Mouse (Mus musculus): ENCODE measurements at regions not wholly inside any gene's neighbourhood (a gene's known extent, or its start where the extent isn't known, plus 50 kb on each side); places are given as distances from the start of the nearest gene placed in this dataset.

DNA sequence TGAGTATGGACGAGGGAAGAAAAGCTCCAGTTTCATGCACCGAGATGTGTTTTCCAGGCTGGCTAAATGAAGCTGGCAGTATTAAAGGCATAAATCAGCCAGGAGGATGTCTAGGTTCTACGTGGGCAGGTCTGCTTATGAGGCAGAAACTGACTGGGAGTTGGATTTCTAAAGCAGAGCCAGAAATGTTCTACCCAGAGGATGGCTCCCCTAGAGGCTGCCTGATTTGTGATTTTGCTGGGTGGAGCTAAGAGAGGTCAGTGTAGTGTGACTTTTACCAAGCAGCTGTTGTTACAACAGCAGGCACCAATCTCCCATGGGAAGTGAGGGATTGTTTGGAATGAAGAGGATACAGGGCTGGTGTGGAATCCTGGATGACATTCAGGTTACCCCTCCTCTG is 686.0 kb downstream of the Gm9195 start:
- no peaks in the 10 kb centered on the region for H3K36me3 ChIP-seq (ENCODE audit: insufficient read depth, low read length)
- H3K4me3 ChIP-seq (replicated peaks; ENCODE audit: low read depth, low read length) = no peak overlapping the region
- WGBS = 22% methylated on average over 3 of the region's 3 CpGs
- DNase-seq (ENCODE audit: low spot score) = peak; percentile 92
- H3K4me2 ChIP-seq (ENCODE audit: low read length) = no peak overlapping the region
- H3K4me1 ChIP-seq (replicated peaks; ENCODE audit: insufficient read depth, low read length) = no peaks in the 10 kb centered on the region
- no peaks in the 10 kb centered on the region for H3K27me3 ChIP-seq (ENCODE audit: insufficient read depth, low read length)
- no peaks in the 10 kb centered on the region for H3K9me3 ChIP-seq (replicated peaks; ENCODE audit: low read length)
- peak; percentile 51 for TF ChIP-seq CTCF (IDR thresholded peaks at IDR 0.05; ENCODE audit: low read depth)
- no peak overlapping the region for H3K9ac ChIP-seq (ENCODE audit: low read depth, low read length)
- ATAC-seq (replicated peaks; ENCODE audit: low FRiP score, low read depth) = peak; percentile 91
- no peak overlapping the region for H3K27ac ChIP-seq

DNA sequence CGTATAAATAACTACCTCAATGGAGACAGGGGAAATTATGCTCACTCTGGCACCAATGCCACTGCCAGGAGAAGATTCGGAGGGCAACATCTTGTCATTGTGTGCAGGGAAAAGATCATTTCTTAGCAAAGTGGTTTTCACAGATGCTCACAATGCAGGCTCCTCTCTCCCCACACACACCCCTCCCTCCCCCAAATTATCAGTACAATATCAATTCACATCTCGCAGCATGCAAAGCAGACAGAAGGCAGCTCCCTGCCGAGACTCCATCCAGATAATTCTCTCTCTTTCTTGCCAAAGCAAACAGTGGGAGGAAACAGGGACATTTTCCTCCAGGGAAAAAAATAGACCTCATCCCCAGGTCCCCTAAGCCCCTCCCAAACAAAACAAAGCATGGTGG is 691.8 kb downstream of the Gm9195 start:
- Histone ChIP-seq H3K9ac (ENCODE audit: low read depth, low read length) (no peak overlapping the region), H3K27me3 (ENCODE audit: insufficient read depth, low read length) (no peaks in the 10 kb centered on the region), H3K27ac (no peak overlapping the region), H3K9me3 (replicated peaks; ENCODE audit: low read length) (no peaks in the 10 kb centered on the region), H3K4me3 (replicated peaks; ENCODE audit: low read depth, low read length) (no peak overlapping the region), H3K36me3 (ENCODE audit: insufficient read depth, low read length) (no peaks in the 10 kb centered on the region), H3K4me2 (ENCODE audit: low read length) (no peak overlapping the region), H3K4me1 (replicated peaks; ENCODE audit: insufficient read depth, low read length) (no peaks in the 10 kb centered on the region)
- TF ChIP-seq CTCF (IDR thresholded peaks at IDR 0.05; ENCODE audit: low read depth) = no peak
- 32% methylated on average over 4 of the region's 4 CpGs for WGBS
- ATAC-seq (replicated peaks; ENCODE audit: low FRiP score, low read depth) (no peak), DNase-seq (ENCODE audit: low spot score) (peak; percentile 10)

DNA sequence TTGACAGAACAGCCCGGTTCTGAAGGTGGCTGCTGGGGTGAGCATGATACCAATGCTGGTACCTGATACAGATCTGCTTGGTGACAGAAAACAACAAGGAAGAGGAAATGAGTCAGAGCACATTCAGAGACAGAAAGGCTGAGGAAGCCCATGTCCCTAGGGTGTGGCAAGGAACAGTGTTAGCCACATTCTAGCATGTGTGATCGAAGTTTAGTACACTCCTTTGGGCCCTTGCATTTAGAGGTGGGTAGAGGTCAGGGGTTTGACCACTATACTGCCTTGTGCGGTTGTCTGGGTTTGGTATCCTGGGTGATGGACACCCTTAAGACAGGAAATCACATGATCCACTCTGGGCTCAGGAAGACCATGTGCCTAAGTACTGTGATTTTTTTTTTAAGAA is 695.9 kb downstream of the Gm9195 start:
- no peaks in the 10 kb centered on the region for H3K9me3 ChIP-seq (replicated peaks; ENCODE audit: low read length)
- H3K4me2 ChIP-seq (ENCODE audit: low read length) = no peak overlapping the region
- H3K4me1 ChIP-seq (replicated peaks; ENCODE audit: insufficient read depth, low read length) = no peaks in the 10 kb centered on the region
- WGBS = 72% methylated on average over 3 of the region's 3 CpGs
- no peak overlapping the region for H3K4me3 ChIP-seq (replicated peaks; ENCODE audit: low read depth, low read length)
- no peaks in the 10 kb centered on the region for H3K36me3 ChIP-seq (ENCODE audit: insufficient read depth, low read length)
- no peak overlapping the region for H3K27ac ChIP-seq
- TF ChIP-seq CTCF (IDR thresholded peaks at IDR 0.05; ENCODE audit: low read depth) = no peak
- no peaks in the 10 kb centered on the region for H3K27me3 ChIP-seq (ENCODE audit: insufficient read depth, low read length)
- no peak for DNase-seq (ENCODE audit: low spot score)
- ATAC-seq (replicated peaks; ENCODE audit: low FRiP score, low read depth) = no peak
- H3K9ac ChIP-seq (ENCODE audit: low read depth, low read length) = no peak overlapping the region

DNA sequence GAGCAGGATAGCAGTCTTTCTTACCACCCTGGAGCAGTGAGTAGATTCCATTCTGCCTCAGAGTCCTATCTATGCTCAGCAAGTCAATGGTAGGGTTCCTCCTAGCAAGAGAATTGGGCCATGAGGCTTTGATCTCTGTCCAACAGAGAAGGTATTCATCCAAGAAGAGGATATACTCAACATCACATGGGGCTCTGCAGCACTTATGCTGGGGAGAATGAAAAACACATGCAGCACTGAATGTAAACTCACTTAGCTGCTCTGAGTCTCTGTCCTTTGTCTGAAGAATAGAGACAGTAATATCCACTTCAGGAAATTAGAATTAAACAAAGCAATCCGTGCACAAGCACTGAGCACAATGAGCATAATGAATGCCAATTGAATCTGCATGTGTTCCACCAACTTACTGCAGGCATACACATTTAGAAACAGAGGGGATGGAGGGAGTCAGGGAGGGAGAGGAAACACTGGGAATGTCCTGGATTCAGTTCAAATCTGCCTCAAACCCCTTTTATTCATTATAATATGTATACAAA is 714.6 kb downstream of the Gm9195 start:
- Histone ChIP-seq H3K36me3 (ENCODE audit: insufficient read depth, low read length) (no peaks in the 10 kb centered on the region), H3K27me3 (ENCODE audit: insufficient read depth, low read length) (no peaks in the 10 kb centered on the region), H3K9ac (ENCODE audit: low read depth, low read length) (no peak overlapping the region), H3K4me1 (replicated peaks; ENCODE audit: insufficient read depth, low read length) (no peaks in the 10 kb centered on the region), H3K4me3 (replicated peaks; ENCODE audit: low read depth, low read length) (no peak overlapping the region), H3K4me2 (ENCODE audit: low read length) (no peak overlapping the region), H3K9me3 (replicated peaks; ENCODE audit: low read length) (no peaks in the 10 kb centered on the region), H3K27ac (no peak overlapping the region)
- no peak for TF ChIP-seq CTCF (IDR thresholded peaks at IDR 0.05; ENCODE audit: low read depth)
- DNase-seq (ENCODE audit: low spot score) (no peak), ATAC-seq (replicated peaks; ENCODE audit: low FRiP score, low read depth) (no peak)
- 58% methylated on average over 1 of the region's 1 CpGs for WGBS

DNA sequence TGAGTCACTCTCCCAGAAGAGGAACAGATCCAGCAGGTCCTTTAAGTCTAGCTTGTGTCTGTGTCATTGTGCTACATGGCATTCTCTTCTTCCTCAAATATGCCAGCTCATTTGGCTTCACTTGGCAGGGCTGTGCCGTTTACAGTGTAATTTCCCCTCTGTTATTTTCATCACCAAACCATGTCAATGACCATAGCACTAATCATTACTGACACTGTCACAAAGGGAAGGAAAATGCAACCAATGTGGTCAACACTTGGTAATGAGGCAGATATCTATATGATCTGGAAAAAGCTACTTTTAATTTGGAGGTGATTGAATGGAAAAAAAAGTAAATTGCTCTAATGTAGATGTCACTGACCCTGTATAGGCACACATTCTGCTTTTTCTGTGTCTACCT is 724.8 kb downstream of the Gm9195 start:
- H3K9me3 ChIP-seq (replicated peaks; ENCODE audit: low read length) = no peaks in the 10 kb centered on the region
- H3K4me3 ChIP-seq (replicated peaks; ENCODE audit: low read depth, low read length) = no peak overlapping the region
- no peak for TF ChIP-seq CTCF (IDR thresholded peaks at IDR 0.05; ENCODE audit: low read depth)
- no peaks in the 10 kb centered on the region for H3K36me3 ChIP-seq (ENCODE audit: insufficient read depth, low read length)
- H3K27me3 ChIP-seq (ENCODE audit: insufficient read depth, low read length) = no peaks in the 10 kb centered on the region
- ATAC-seq (replicated peaks; ENCODE audit: low FRiP score, low read depth) (no peak), DNase-seq (ENCODE audit: low spot score) (no peak)
- no peaks in the 10 kb centered on the region for H3K4me1 ChIP-seq (replicated peaks; ENCODE audit: insufficient read depth, low read length)
- WGBS = 86% methylated on average over 1 of the region's 1 CpGs
- no peak overlapping the region for H3K9ac ChIP-seq (ENCODE audit: low read depth, low read length)
- no peak overlapping the region for H3K27ac ChIP-seq
- H3K4me2 ChIP-seq (ENCODE audit: low read length) = no peak overlapping the region

DNA sequence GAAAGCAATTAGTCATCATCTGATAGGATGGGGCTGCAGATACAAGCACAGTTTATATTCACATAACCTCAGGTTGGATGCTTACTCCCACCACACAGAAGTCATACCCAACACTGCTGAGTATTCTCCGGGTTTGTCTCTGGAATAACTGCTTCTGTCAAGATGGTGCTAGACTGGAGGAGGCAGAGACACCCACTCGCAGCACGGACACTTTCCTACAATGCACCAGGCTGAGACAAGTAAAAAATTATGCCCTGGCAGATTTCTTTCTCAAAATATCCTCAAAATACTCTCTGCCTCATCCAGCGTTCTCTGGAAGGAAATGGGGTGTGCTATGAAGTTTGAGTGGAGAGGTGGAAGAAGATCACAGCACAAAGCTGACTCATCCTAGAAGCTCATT is 763.1 kb downstream of the Gm9195 start:
- no peak for DNase-seq (ENCODE audit: low spot score)
- Histone ChIP-seq H3K27ac (no peak overlapping the region), H3K4me2 (ENCODE audit: low read length) (no peak overlapping the region), H3K9me3 (replicated peaks; ENCODE audit: low read length) (no peaks in the 10 kb centered on the region), H3K4me3 (replicated peaks; ENCODE audit: low read depth, low read length) (no peak overlapping the region), H3K27me3 (ENCODE audit: insufficient read depth, low read length) (no peaks in the 10 kb centered on the region), H3K4me1 (replicated peaks; ENCODE audit: insufficient read depth, low read length) (no peaks in the 10 kb centered on the region), H3K9ac (ENCODE audit: low read depth, low read length) (no peak overlapping the region), H3K36me3 (ENCODE audit: insufficient read depth, low read length) (no peaks in the 10 kb centered on the region)
- no peak for TF ChIP-seq CTCF (IDR thresholded peaks at IDR 0.05; ENCODE audit: low read depth)
- 91% methylated on average over 4 of the region's 4 CpGs for WGBS
- no peak for ATAC-seq (replicated peaks; ENCODE audit: low FRiP score, low read depth)

DNA sequence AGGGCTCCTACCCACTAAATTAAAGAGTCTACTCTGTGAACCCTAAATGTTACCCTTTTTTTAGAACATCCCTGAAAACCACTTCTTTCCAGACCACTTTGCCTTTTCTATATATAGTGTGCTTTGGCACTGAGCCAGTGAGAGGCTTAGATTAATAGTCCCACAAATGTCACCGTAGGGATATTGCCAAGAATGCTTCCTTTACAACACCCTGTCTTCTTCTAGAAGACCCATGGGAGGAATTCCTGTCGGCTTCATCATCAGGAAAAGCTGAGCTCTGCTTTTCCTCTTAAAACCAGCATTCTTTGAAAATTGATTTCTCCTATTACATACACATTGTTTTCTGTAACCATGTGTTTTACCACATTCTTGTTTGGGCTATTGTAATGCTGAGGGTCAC is 768.1 kb downstream of the Gm9195 start:
- Histone ChIP-seq H3K27ac (no peak overlapping the region), H3K4me1 (replicated peaks; ENCODE audit: insufficient read depth, low read length) (no peaks in the 10 kb centered on the region), H3K36me3 (ENCODE audit: insufficient read depth, low read length) (no peaks in the 10 kb centered on the region), H3K27me3 (ENCODE audit: insufficient read depth, low read length) (no peaks in the 10 kb centered on the region), H3K9me3 (replicated peaks; ENCODE audit: low read length) (no peaks in the 10 kb centered on the region), H3K4me3 (replicated peaks; ENCODE audit: low read depth, low read length) (no peak overlapping the region), H3K4me2 (ENCODE audit: low read length) (no peak overlapping the region), H3K9ac (ENCODE audit: low read depth, low read length) (no peak overlapping the region)
- TF ChIP-seq CTCF (IDR thresholded peaks at IDR 0.05; ENCODE audit: low read depth) = no peak
- 46% methylated on average over 2 of the region's 2 CpGs for WGBS
- no peak for ATAC-seq (replicated peaks; ENCODE audit: low FRiP score, low read depth)
- peak; percentile 70 for DNase-seq (ENCODE audit: low spot score)

All from kidney, postnatal 0 days (tissue).